Mouse (Mus musculus) monocyte, adult 2 months (primary cell): ENCODE results near the gene Pmf1.
A peak's percentile ranks its signal among the peaks of the same experiment; 100 is the strongest.
"Not testable (repeated sequence)": the region's sequence is repeated elsewhere in the genome, so short reads cannot be mapped to it uniquely, and the experiment has no call there.

ENCODE experiments used
- DNase-seq, 2 experiments: peaks; one replicate each; pipeline ENCODE4 v3.0.0; 2022; ENCODE audit warnings: low spot score in 2 of 2, low read depth in 1 of 2

Pmf1 gene

GRCm38 (mm10) chr3:88439582-88439981 is 29.5 kb upstream of the Pmf1 start:
- DNase-seq: no peak

GRCm38 (mm10) chr3:88437454-88437853 is 27.3 kb upstream of the Pmf1 start:
- DNase-seq: no peak

- no peak for DNase-seq
Observed at GRCm38 (mm10) chr3:88436395-88437201, 26.5 kb upstream of the Pmf1 start.

- no peak for DNase-seq
Observed at GRCm38 (mm10) chr3:88435515-88435914, 25.4 kb upstream of the Pmf1 start.

GRCm38 (mm10) chr3:88428639-88429038 is 18.5 kb upstream of the Pmf1 start:
- DNase-seq: not testable (repeated sequence)

- DNase-seq: no peak
Observed at GRCm38 (mm10) chr3:88427342-88427905, 17.3 kb upstream of the Pmf1 start.

GRCm38 (mm10) chr3:88425708-88426420 is 15.7 kb upstream of the Pmf1 start:
- DNase-seq: no peak

GRCm38 (mm10) chr3:88425330-88425689 is 15.2 kb upstream of the Pmf1 start:
- DNase-seq: no peak

GRCm38 (mm10) chr3:88424605-88425329 is 14.6 kb upstream of the Pmf1 start, which contains the start of gene Slc25a44:
TSS of gene Slc25a44 (minus strand) at chr3:88425139.
- DNase-seq: peak; percentile 82 to 87

- no peak for DNase-seq
Observed at GRCm38 (mm10) chr3:88422020-88422720, 12.0 kb upstream of the Pmf1 start.

GRCm38 (mm10) chr3:88420771-88421170 is 10.6 kb upstream of the Pmf1 start:
- DNase-seq: no peak

GRCm38 (mm10) chr3:88418016-88418415 is 7.9 kb upstream of the Pmf1 start:
- DNase-seq: no peak

- DNase-seq: no peak
Observed at GRCm38 (mm10) chr3:88415668-88416067, 5.5 kb upstream of the Pmf1 start.

- no peak for DNase-seq
Observed at GRCm38 (mm10) chr3:88412636-88413035, 2.5 kb upstream of the Pmf1 start.

- DNase-seq: no peak
Observed at GRCm38 (mm10) chr3:88411681-88412080, 1.6 kb upstream of the Pmf1 start.

GRCm38 (mm10) chr3:88410645-88411031 is 507 bp upstream of the Pmf1 start:
- no peak for DNase-seq

GRCm38 (mm10) chr3:88408953-88409352 is 1.2 kb downstream of the Pmf1 start:
- DNase-seq: no peak

- DNase-seq: no peak
Observed at GRCm38 (mm10) chr3:88407529-88407928, 2.6 kb downstream of the Pmf1 start.

GRCm38 (mm10) chr3:88407090-88407489 is 3.0 kb downstream of the Pmf1 start:
- peak; percentile 19 to 49 for DNase-seq

GRCm38 (mm10) chr3:88403522-88404230 is 6.5 kb downstream of the Pmf1 start:
- no peak for DNase-seq
